Mouse (Mus musculus): ENCODE measurements around the gene Rrp36. TPM values are rescaled to one million over a fixed set of nuclear protein-coding genes. Genes with fewer than 3 reads are reported as not detected.

Rrp36 gene
- polyA plus RNA-seq, 1 experiment from 2014 or later, result 54.2 TPM

DNA sequence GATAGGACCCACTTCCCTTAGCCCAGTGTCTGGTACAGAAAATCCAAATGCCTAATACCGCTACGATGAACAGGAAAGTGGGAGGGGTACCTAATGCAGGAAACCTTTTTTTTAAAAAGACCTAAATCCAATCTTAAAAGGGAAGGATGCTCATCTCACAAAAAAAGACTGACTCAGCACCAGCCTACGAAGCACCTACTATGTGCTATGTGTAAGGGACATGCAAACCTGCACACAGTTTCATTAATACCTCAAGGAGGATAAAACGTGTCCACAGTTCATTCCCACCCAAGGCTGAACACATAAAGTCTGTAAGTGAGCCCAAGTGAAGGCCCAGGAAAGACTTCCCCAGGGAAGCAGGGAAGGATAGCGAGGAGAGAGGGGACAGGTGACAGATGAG lies 28.4 kb upstream of the Rrp36 start:
- no peak overlapping the region for H3K27ac ChIP-seq
- WGBS, result 91% methylated on average over 5 of the region's 5 CpGs
- no peak for ATAC-seq (ENCODE audit: low FRiP score)
- H3K27me3 ChIP-seq, result no peaks in the 10 kb centered on the region
- peaks cover 22% of the 10 kb centered on the region for H3K36me3 ChIP-seq
- peak overlapping the region; percentile 79; the same call in 1 of the 2 replicates for H3K4me2 ChIP-seq (replicated peaks)
- H3K9me3 ChIP-seq (replicated peaks), result no peaks in the 10 kb centered on the region
- 0 out of 2 replicates have a peak overlapping the region, but pooled peaks have one; percentile 93 for H3K4me3 ChIP-seq
- peak overlapping the region; percentile 93 for H3K9ac ChIP-seq
- peaks cover 39% of the 10 kb centered on the region for H3K4me1 ChIP-seq

DNA sequence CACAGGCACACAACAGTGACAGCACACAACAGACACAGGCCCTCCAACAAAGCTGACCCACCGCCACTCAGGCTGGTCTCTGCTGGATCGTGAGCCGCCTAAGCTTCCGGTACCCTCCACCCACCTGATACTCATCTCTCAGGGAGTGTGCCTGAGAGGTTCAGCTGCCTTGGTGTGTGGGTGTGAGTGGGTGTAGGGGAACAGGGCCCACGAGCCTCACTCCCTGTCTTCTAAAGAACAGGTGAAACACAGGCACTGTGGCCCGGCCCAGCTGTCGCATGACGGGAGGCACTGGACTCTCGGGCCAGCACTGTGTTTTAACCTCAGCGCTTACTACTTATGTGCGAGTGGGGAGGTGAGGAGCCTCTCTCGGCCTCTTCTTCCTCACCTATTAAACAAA lies 27.9 kb upstream of the Rrp36 start:
- WGBS, result 88% methylated on average over 12 of the region's 12 CpGs
- no peak overlapping the region for H3K4me3 ChIP-seq
- no peak for ATAC-seq (ENCODE audit: low FRiP score)
- H3K9me3 ChIP-seq (replicated peaks), result no peaks in the 10 kb centered on the region
- no peaks in the 10 kb centered on the region for H3K27me3 ChIP-seq
- peak overlapping the region; percentile 41; the same call in 1 of the 2 replicates for H3K9ac ChIP-seq
- H3K27ac ChIP-seq, result no peak overlapping the region
- H3K4me1 ChIP-seq, result peaks cover 39% of the 10 kb centered on the region
- no peak overlapping the region for H3K4me2 ChIP-seq (replicated peaks)
- H3K36me3 ChIP-seq, result peaks cover 22% of the 10 kb centered on the region

DNA sequence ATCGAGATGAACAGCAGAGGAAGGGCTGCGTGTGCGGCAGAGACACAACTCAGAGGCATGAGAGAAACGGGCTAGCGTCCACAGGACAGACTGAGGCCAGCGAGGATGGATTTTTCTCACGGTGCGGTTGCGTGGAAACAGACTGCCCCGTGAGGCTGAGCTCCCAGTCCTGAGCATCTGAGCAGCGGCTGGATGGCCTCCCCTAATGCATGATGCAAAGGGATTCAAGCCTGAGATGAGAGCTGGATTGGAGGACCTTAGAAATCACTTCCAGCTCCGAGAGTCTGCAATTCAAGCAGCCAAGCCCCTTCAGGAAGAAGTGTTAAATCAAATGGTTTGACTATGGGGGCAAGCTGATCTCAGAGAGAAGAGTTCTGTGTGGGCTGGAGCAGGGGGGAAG lies 27.3 kb upstream of the Rrp36 start:
- 81% methylated on average over 12 of the region's 12 CpGs for WGBS
- no peaks in the 10 kb centered on the region for H3K9me3 ChIP-seq (replicated peaks)
- no peak overlapping the region; the same call in 1 of the 2 replicates for H3K9ac ChIP-seq
- ATAC-seq (ENCODE audit: low FRiP score), result no peak
- H3K27ac ChIP-seq, result no peak overlapping the region
- no peak overlapping the region for H3K4me2 ChIP-seq (replicated peaks)
- H3K27me3 ChIP-seq, result no peaks in the 10 kb centered on the region
- H3K4me1 ChIP-seq, result peaks cover 36% of the 10 kb centered on the region
- no peak overlapping the region for H3K4me3 ChIP-seq
- peaks cover 22% of the 10 kb centered on the region for H3K36me3 ChIP-seq

DNA sequence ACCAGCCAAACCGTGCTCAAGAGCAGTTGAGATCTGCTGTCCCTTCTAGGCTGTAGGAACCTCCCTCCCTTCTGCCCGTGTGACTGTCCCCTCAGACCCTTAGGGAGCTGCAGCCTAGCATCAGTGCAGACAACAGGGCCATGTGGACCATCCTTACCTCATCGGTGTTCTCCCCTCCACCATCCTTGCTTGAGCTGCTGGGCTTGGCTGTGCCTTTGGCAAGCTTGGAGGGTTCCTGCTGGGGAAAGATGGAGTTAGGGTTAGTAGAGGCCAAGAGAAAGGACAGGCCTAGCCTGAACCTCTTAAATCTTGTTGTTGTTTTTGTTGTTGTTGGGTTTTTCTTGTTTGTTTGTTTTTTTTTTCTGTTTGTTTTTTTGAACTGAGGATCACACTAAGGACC lies 25.8 kb upstream of the Rrp36 start:
- Histone ChIP-seq H3K4me3 (no peak overlapping the region), H3K4me1 (peaks cover 30% of the 10 kb centered on the region), H3K27me3 (no peaks in the 10 kb centered on the region), H3K9me3 (replicated peaks) (no peaks in the 10 kb centered on the region), H3K36me3 (peaks cover 26% of the 10 kb centered on the region), H3K27ac (no peak overlapping the region), H3K9ac (no peak overlapping the region), H3K4me2 (replicated peaks) (no peak overlapping the region)
- no peak for ATAC-seq (ENCODE audit: low FRiP score)
- WGBS, result 92% methylated on average over 3 of the region's 3 CpGs

- Histone ChIP-seq H3K4me1 (peaks cover 29% of the 10 kb centered on the region), H3K27ac (no peak overlapping the region)
- 89% methylated on average over 5 of the region's 5 CpGs for WGBS
Measured at GRCm38 (mm10) chr17:46699245-46699644, 25.1 kb upstream of the Rrp36 start.

DNA sequence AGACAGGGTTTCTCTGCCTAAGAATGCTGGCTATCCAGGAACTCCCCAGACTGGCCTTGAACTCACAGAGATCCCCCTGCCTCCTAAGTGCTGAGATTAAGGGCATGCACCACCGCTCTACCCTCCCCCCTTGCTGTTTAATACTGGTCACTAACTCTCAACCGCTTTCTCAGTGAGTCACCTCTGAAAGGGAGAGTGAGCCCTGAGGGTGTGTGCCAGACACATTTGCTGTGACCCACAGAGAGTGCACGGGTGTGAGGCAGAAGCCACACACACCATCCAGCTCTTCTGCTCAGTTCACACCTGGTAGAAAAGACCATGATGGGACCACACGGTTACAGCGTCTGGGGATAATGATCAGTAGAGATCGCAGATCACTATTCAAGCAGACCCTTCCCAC lies 24.4 kb upstream of the Rrp36 start:
- Histone ChIP-seq H3K4me2 (replicated peaks) (no peak overlapping the region), H3K9me3 (replicated peaks) (no peaks in the 10 kb centered on the region), H3K9ac (no peak overlapping the region), H3K4me3 (no peak overlapping the region), H3K36me3 (peaks cover 28% of the 10 kb centered on the region), H3K4me1 (peaks cover 22% of the 10 kb centered on the region), H3K27me3 (no peaks in the 10 kb centered on the region), H3K27ac (no peak overlapping the region)
- ATAC-seq (ENCODE audit: low FRiP score), result no peak
- WGBS, result 88% methylated on average over 6 of the region's 6 CpGs

More at GRCm38 (mm10) chr17:46699245-46699644, 25.1 kb upstream of the Rrp36 start:
- H3K4me3 ChIP-seq, result no peak overlapping the region
- H3K27me3 ChIP-seq, result no peaks in the 10 kb centered on the region
- ATAC-seq (ENCODE audit: low FRiP score), result no peak
- peaks cover 26% of the 10 kb centered on the region for H3K36me3 ChIP-seq
- no peak overlapping the region for H3K9ac ChIP-seq
- no peaks in the 10 kb centered on the region for H3K9me3 ChIP-seq (replicated peaks)
- H3K4me2 ChIP-seq (replicated peaks), result no peak overlapping the region

DNA sequence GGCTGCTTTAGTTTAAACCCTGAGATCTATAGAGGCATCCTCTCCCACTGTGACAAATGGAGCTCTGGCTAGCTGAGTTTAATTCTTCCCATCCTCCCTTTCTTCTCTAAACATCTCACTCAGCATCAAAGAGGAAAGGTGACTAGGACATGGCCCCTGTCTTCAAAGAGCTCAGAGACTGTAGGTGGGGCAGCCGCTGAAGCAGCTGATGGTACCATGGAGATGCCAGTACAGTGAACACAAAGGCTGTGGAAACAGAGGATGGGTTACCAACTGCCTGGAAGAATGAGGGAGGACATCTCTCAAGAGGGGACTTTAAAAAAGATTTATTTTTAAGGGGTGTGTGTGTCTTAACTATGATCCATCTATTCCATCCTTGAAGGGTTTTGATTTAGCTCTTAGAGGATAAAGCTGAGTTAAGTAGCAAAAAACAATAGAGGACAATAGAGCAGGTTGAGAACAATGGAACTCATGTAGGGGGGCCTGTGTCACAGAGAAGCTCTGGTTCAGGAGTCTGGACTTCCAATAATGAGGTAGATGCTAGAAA lies 20.4 kb upstream of the Rrp36 start:
- H3K4me1 ChIP-seq, result no peaks in the 10 kb centered on the region
- peaks cover 31% of the 10 kb centered on the region for H3K36me3 ChIP-seq
- ATAC-seq (ENCODE audit: low FRiP score), result no peak
- no peaks in the 10 kb centered on the region for H3K27me3 ChIP-seq
- no peak overlapping the region for H3K9ac ChIP-seq
- no peaks in the 10 kb centered on the region for H3K9me3 ChIP-seq (replicated peaks)
- no peak overlapping the region for H3K27ac ChIP-seq
- no peak overlapping the region for H3K4me2 ChIP-seq (replicated peaks)
- 90% methylated on average over 1 of the region's 1 CpGs for WGBS
- no peak overlapping the region for H3K4me3 ChIP-seq

GRCm38 (mm10) chr17:46691390-46691789 lies 17.2 kb upstream of the Rrp36 start:
- no peak for ATAC-seq (ENCODE audit: low FRiP score)
- Histone ChIP-seq H3K36me3 (peaks cover 27% of the 10 kb centered on the region), H3K4me3 (no peak overlapping the region), H3K9ac (no peak overlapping the region), H3K9me3 (replicated peaks) (no peaks in the 10 kb centered on the region), H3K4me2 (replicated peaks) (no peak overlapping the region), H3K4me1 (no peaks in the 10 kb centered on the region), H3K27me3 (no peaks in the 10 kb centered on the region), H3K27ac (no peak overlapping the region)
- 88% methylated on average over 2 of the region's 2 CpGs for WGBS

DNA sequence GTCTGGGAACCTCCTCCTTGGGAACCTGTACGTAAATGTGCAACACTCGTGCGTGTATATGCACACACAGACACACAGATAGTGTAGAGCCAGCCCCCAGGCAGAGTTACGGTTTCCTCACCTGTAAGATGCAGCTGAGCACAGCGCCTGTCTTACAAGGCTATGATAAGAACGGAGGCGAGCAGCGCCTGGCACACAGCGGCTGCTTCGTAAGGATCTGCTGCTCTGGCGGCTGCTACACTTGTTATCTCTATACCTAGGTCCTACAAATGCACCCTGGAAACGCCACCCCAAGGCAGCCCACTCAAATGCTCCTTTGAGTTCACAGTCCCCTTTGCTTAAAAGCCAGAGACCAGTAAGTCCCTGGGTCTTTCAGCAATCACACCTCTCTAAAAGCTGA lies 16.5 kb upstream of the Rrp36 start:
- WGBS, result 94% methylated on average over 12 of the region's 12 CpGs
- H3K27ac ChIP-seq, result no peak overlapping the region
- peaks cover 30% of the 10 kb centered on the region for H3K36me3 ChIP-seq
- no peaks in the 10 kb centered on the region for H3K27me3 ChIP-seq
- H3K9me3 ChIP-seq (replicated peaks), result no peaks in the 10 kb centered on the region
- no peak overlapping the region for H3K9ac ChIP-seq
- H3K4me2 ChIP-seq (replicated peaks), result no peak overlapping the region
- ATAC-seq (ENCODE audit: low FRiP score), result no peak
- H3K4me1 ChIP-seq, result no peaks in the 10 kb centered on the region
- no peak overlapping the region for H3K4me3 ChIP-seq

- no peak overlapping the region for H3K9ac ChIP-seq
- peaks cover 9% of the 10 kb centered on the region for H3K4me1 ChIP-seq
- H3K4me2 ChIP-seq (replicated peaks), result no peak overlapping the region
- no peaks in the 10 kb centered on the region for H3K27me3 ChIP-seq
- WGBS, result 91% methylated on average over 6 of the region's 6 CpGs
- no peak for ATAC-seq (ENCODE audit: low FRiP score)
- H3K4me3 ChIP-seq, result no peak overlapping the region
- peaks cover 53% of the 10 kb centered on the region for H3K36me3 ChIP-seq
- H3K27ac ChIP-seq, result no peak overlapping the region
- no peaks in the 10 kb centered on the region for H3K9me3 ChIP-seq (replicated peaks)
Measured at GRCm38 (mm10) chr17:46685913-46686312, 11.8 kb upstream of the Rrp36 start.

GRCm38 (mm10) chr17:46682654-46683389 lies 8.7 kb upstream of the Rrp36 start:
- no peak for ATAC-seq (ENCODE audit: low FRiP score)
- H3K4me2 ChIP-seq (replicated peaks), result no peak overlapping the region
- peaks cover 63% of the 10 kb centered on the region for H3K36me3 ChIP-seq
- peaks cover 24% of the 10 kb centered on the region for H3K4me1 ChIP-seq
- no peaks in the 10 kb centered on the region for H3K9me3 ChIP-seq (replicated peaks)
- no peak overlapping the region for H3K4me3 ChIP-seq
- H3K27ac ChIP-seq, result no peak overlapping the region
- H3K9ac ChIP-seq, result no peak overlapping the region
- no peaks in the 10 kb centered on the region for H3K27me3 ChIP-seq
- 86% methylated on average over 16 of the region's 16 CpGs for WGBS

DNA sequence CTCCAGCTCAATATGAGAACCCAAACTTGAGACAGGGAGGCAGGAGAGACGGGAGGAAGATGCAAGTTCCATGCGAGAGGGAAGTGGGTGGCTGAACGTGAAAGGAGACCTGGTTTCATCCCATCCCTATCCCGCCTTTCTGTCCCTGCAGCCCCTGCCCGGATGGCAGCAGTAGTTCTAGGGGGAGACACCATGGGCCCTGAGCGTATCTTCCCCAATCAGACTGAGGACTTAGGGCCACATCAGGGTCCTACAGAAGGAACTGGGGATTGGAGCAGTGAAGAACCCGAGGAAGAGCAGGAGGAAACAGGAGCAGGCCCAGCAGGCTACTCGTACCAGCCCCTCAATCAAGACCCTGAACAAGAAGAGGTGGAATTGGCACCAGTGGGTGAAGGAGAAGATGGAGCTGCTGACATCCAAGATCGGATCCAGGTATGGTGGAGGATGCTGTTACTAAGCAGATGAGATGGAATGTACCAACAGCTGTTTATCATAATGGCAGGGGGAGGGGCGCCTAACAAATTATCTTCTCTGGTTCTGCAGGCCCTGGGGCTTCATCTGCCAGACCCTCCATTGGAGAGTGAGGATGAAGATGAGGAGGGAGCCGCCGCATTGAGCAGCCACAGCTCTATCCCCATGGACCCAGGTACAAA lies 7.4 kb upstream of the Rrp36 start:
- no peaks in the 10 kb centered on the region for H3K27me3 ChIP-seq
- WGBS, result 24% methylated on average over 12 of the region's 12 CpGs
- peaks cover 24% of the 10 kb centered on the region for H3K4me1 ChIP-seq
- peak; percentile 2; the same call in 1 of the 2 replicates for ATAC-seq (ENCODE audit: low FRiP score)
- no peaks in the 10 kb centered on the region for H3K9me3 ChIP-seq (replicated peaks)
- H3K4me2 ChIP-seq (replicated peaks), result peak overlapping the region; percentile 92
- peak overlapping the region; percentile 82 for H3K9ac ChIP-seq
- peak overlapping the region; percentile 80 for H3K27ac ChIP-seq
- peaks cover 63% of the 10 kb centered on the region for H3K36me3 ChIP-seq
- H3K4me3 ChIP-seq, result peak overlapping the region; percentile 50
